Mouse (Mus musculus) ES-E14 (cell line): Measurements from ENCODE around the gene Elmod1.

Source experiments
- CHD2 ChIP-seq: IDR thresholded peaks from 2 replicates; pipeline ENCODE4 v1.6.1; 2014; ENCODE audit warnings: mild to moderate bottlenecking, low read depth, low read length, inconsistent platforms
- HCFC1 ChIP-seq: IDR thresholded peaks from 2 replicates; pipeline ENCODE4 v1.6.1; 2012; ENCODE audit warnings: low read length, inconsistent platforms, borderline replicate concordance; ENCODE audit not compliant: insufficient read depth
- ZC3H11A ChIP-seq: IDR thresholded peaks from 2 replicates; pipeline ENCODE4 v1.6.1; 2012; ENCODE audit warnings: low read depth, mild to moderate bottlenecking, inconsistent platforms, low read length, borderline replicate concordance
- ZNF384 ChIP-seq: IDR thresholded peaks from 2 replicates; pipeline ENCODE4 v1.6.1; 2012; ENCODE audit warnings: low read depth, low read length, inconsistent platforms

DNA sequence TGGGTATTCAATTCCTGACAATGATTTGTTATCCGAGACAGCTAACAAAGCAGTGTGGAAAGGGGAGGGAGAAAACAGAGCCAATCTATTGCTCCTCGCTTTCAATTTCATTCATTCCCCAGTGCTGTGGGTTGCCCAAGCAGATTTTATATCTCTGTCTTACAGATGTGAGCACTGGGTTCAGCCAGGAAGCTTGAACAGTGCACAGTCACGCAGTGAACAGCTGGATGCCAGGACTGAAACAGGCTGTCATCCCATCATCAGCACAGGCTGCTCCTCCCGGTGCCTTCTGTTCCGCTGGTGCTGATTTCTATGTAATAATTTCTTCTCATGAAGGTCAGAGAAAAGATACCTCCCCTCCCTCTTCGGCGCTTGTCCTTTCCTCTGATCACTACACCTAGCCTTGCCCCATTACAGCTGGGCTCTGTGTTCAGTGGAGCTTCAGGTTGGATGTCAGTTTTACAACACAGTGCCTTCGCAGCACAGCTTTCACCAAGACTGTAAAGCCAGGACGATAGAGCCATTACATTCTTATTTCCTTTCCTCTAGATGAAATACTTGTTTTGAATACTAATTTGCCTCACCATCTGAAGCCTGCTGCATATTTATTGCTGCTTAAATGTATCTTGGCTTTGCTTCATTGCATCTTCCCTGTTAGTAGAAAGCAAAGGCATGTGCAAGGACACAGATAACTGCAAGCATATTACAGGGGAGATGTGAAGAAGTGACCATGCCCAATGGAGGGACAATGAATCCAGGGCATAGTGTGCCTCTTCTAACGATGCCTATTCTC lies 59.0 kb downstream of the Elmod1 start:
- TF ChIP-seq HCFC1, result no peak
- TF ChIP-seq ZNF384, result no peak
- no peak for TF ChIP-seq CHD2
- no peak for TF ChIP-seq ZC3H11A
